Mouse (Mus musculus): Measurements from ENCODE around the gene Phrf1. TPM values are rescaled to one million over a fixed set of nuclear protein-coding genes. Genes with fewer than 3 reads are reported as not detected.
A peak's percentile ranks its signal among the peaks of the same experiment; 100 is the strongest.

The Phrf1 gene
- polyA plus RNA-seq, 1 experiment from 2014 or later = 67.1 TPM

- Histone ChIP-seq H3K9me3 (ENCODE audit: control insufficient read depth, low read length) (no peaks in the 10 kb centered on the region), H3K4me3 (ENCODE audit: low read depth, low read length) (no peak overlapping the region), H3K27me3 (ENCODE audit: control insufficient read depth, insufficient read depth, low read length) (0 out of 2 replicates have a peak, but pooled peaks cover 3% of the 10 kb centered on the region), H3K4me1 (replicated peaks; ENCODE audit: control insufficient read depth, insufficient read depth, low read length) (peaks cover 5% of the 10 kb centered on the region; the same call in 1 of the 2 replicates), H3K4me2 (replicated peaks; ENCODE audit: low read depth, low read length) (no peak overlapping the region), H3K27ac (ENCODE audit: low read depth, low read length) (no peak overlapping the region), H3K36me3 (ENCODE audit: control insufficient read depth, insufficient read depth, low read length) (no peaks in the 10 kb centered on the region), H3K9ac (ENCODE audit: low read depth, low read length) (no peak overlapping the region)
- no peak for ATAC-seq (ENCODE audit: low FRiP score)
- no peak for DNase-seq (ENCODE audit: low spot score)
- 81% methylated on average over 4 of the region's 4 CpGs for WGBS
Observed at GRCm38 (mm10) chr7:141282756-141283155, 54.2 kb downstream of the Phrf1 start.

GRCm38 (mm10) chr7:141288042-141288441, 59.5 kb downstream of the Phrf1 start:
- no peak for DNase-seq (ENCODE audit: low spot score)
- Histone ChIP-seq H3K27ac (ENCODE audit: low read depth, low read length) (no peak overlapping the region), H3K4me1 (replicated peaks; ENCODE audit: control insufficient read depth, insufficient read depth, low read length) (peaks cover 3% of the 10 kb centered on the region; the same call in 1 of the 2 replicates)

GRCm38 (mm10) chr7:141291921-141292582, 63.5 kb downstream of the Phrf1 start, which contains the start of gene Drd4:
TSS of gene Drd4 (plus strand) at chr7:141292006.
- H3K4me1 ChIP-seq (replicated peaks; ENCODE audit: control insufficient read depth, insufficient read depth, low read length) = peaks cover 7% of the 10 kb centered on the region
- H3K27ac ChIP-seq (ENCODE audit: low read depth, low read length) = no peak within 1 kb of the TSS
- peak within 1 kb of the TSS; percentile 77 for H3K4me2 ChIP-seq (replicated peaks; ENCODE audit: low read depth, low read length)
- peak within 1 kb of the TSS; percentile 37 for H3K4me3 ChIP-seq (ENCODE audit: low read depth, low read length)
- WGBS = 2% methylated on average over 45 of the region's 46 CpGs
- H3K36me3 ChIP-seq (ENCODE audit: control insufficient read depth, insufficient read depth, low read length) = no peaks in the 10 kb centered on the region
- peak; percentile 48; the same call in 1 of the 2 replicates for ATAC-seq (ENCODE audit: low FRiP score)
- H3K9ac ChIP-seq (ENCODE audit: low read depth, low read length) = peak within 1 kb of the TSS; percentile 67; the same call in 1 of the 2 replicates
- peaks cover 58% of the 10 kb centered on the region for H3K27me3 ChIP-seq (ENCODE audit: control insufficient read depth, insufficient read depth, low read length)
- no peaks in the 10 kb centered on the region for H3K9me3 ChIP-seq (ENCODE audit: control insufficient read depth, low read length)
- DNase-seq (ENCODE audit: low spot score) = peak; percentile 53

More at GRCm38 (mm10) chr7:141288042-141288441, 59.5 kb downstream of the Phrf1 start:
- Histone ChIP-seq H3K36me3 (ENCODE audit: control insufficient read depth, insufficient read depth, low read length) (no peaks in the 10 kb centered on the region), H3K4me2 (replicated peaks; ENCODE audit: low read depth, low read length) (no peak overlapping the region), H3K9me3 (ENCODE audit: control insufficient read depth, low read length) (no peaks in the 10 kb centered on the region), H3K9ac (ENCODE audit: low read depth, low read length) (no peak overlapping the region), H3K4me3 (ENCODE audit: low read depth, low read length) (no peak overlapping the region), H3K27me3 (ENCODE audit: control insufficient read depth, insufficient read depth, low read length) (peaks cover 30% of the 10 kb centered on the region)
- no peak for ATAC-seq (ENCODE audit: low FRiP score)
- WGBS = 82% methylated on average over 3 of the region's 3 CpGs

GRCm38 (mm10) chr7:141292583-141293388, 64.2 kb downstream of the Phrf1 start:
- DNase-seq (ENCODE audit: low spot score) (peak; percentile 31), ATAC-seq (ENCODE audit: low FRiP score) (no peak)
- H3K27me3 ChIP-seq (ENCODE audit: control insufficient read depth, insufficient read depth, low read length) = peaks cover 58% of the 10 kb centered on the region
- WGBS = 34% methylated on average over 15 of the region's 15 CpGs
- H3K9ac ChIP-seq (ENCODE audit: low read depth, low read length) = peak overlapping the region; percentile 67; the same call in 1 of the 2 replicates
- no peak overlapping the region for H3K27ac ChIP-seq (ENCODE audit: low read depth, low read length)
- H3K9me3 ChIP-seq (ENCODE audit: control insufficient read depth, low read length) = no peaks in the 10 kb centered on the region
- H3K36me3 ChIP-seq (ENCODE audit: control insufficient read depth, insufficient read depth, low read length) = no peaks in the 10 kb centered on the region
- peak overlapping the region; percentile 37 for H3K4me3 ChIP-seq (ENCODE audit: low read depth, low read length)
- peaks cover 7% of the 10 kb centered on the region for H3K4me1 ChIP-seq (replicated peaks; ENCODE audit: control insufficient read depth, insufficient read depth, low read length)
- H3K4me2 ChIP-seq (replicated peaks; ENCODE audit: low read depth, low read length) = peak overlapping the region; percentile 77

GRCm38 (mm10) chr7:141293852-141294471, 65.4 kb downstream of the Phrf1 start:
- Histone ChIP-seq H3K4me1 (replicated peaks; ENCODE audit: control insufficient read depth, insufficient read depth, low read length) (peaks cover 7% of the 10 kb centered on the region), H3K4me3 (ENCODE audit: low read depth, low read length) (peak overlapping the region; percentile 35), H3K9me3 (ENCODE audit: control insufficient read depth, low read length) (no peaks in the 10 kb centered on the region), H3K36me3 (ENCODE audit: control insufficient read depth, insufficient read depth, low read length) (0 out of 2 replicates have a peak, but pooled peaks cover 3% of the 10 kb centered on the region), H3K4me2 (replicated peaks; ENCODE audit: low read depth, low read length) (peak overlapping the region; percentile 65), H3K27me3 (ENCODE audit: control insufficient read depth, insufficient read depth, low read length) (peaks cover 58% of the 10 kb centered on the region), H3K9ac (ENCODE audit: low read depth, low read length) (0 out of 2 replicates have a peak overlapping the region, but pooled peaks have one; percentile 1), H3K27ac (ENCODE audit: low read depth, low read length) (no peak overlapping the region)
- peak; percentile 64 for DNase-seq (ENCODE audit: low spot score)
- WGBS = under 1% methylated on average over 52 of the region's 53 CpGs
- peak; percentile 43; the same call in 1 of the 2 replicates for ATAC-seq (ENCODE audit: low FRiP score)

GRCm38 (mm10) chr7:141294479-141294878, 65.9 kb downstream of the Phrf1 start:
- WGBS = 8% methylated on average over 22 of the region's 22 CpGs
- no peaks in the 10 kb centered on the region for H3K9me3 ChIP-seq (ENCODE audit: control insufficient read depth, low read length)
- DNase-seq (ENCODE audit: low spot score) = peak; percentile 37
- H3K36me3 ChIP-seq (ENCODE audit: control insufficient read depth, insufficient read depth, low read length) = 0 out of 2 replicates have a peak, but pooled peaks cover 3% of the 10 kb centered on the region
- peaks cover 7% of the 10 kb centered on the region for H3K4me1 ChIP-seq (replicated peaks; ENCODE audit: control insufficient read depth, insufficient read depth, low read length)
- peak overlapping the region; percentile 65 for H3K4me2 ChIP-seq (replicated peaks; ENCODE audit: low read depth, low read length)
- H3K27me3 ChIP-seq (ENCODE audit: control insufficient read depth, insufficient read depth, low read length) = peaks cover 58% of the 10 kb centered on the region
- H3K4me3 ChIP-seq (ENCODE audit: low read depth, low read length) = peak overlapping the region; percentile 35
- no peak overlapping the region for H3K9ac ChIP-seq (ENCODE audit: low read depth, low read length)
- peak; percentile 15; the same call in 1 of the 2 replicates for ATAC-seq (ENCODE audit: low FRiP score)
- no peak overlapping the region for H3K27ac ChIP-seq (ENCODE audit: low read depth, low read length)

GRCm38 (mm10) chr7:141297926-141298650, 69.5 kb downstream of the Phrf1 start:
- no peaks in the 10 kb centered on the region for H3K9me3 ChIP-seq (ENCODE audit: control insufficient read depth, low read length)
- DNase-seq (ENCODE audit: low spot score) = no peak
- 0 out of 2 replicates have a peak, but pooled peaks cover 3% of the 10 kb centered on the region for H3K36me3 ChIP-seq (ENCODE audit: control insufficient read depth, insufficient read depth, low read length)
- H3K4me1 ChIP-seq (replicated peaks; ENCODE audit: control insufficient read depth, insufficient read depth, low read length) = peaks cover 4% of the 10 kb centered on the region
- 88% methylated on average over 3 of the region's 3 CpGs for WGBS
- no peak for ATAC-seq (ENCODE audit: low FRiP score)
- no peak overlapping the region for H3K27ac ChIP-seq (ENCODE audit: low read depth, low read length)
- H3K9ac ChIP-seq (ENCODE audit: low read depth, low read length) = no peak overlapping the region
- no peak overlapping the region for H3K4me2 ChIP-seq (replicated peaks; ENCODE audit: low read depth, low read length)
- peaks cover 28% of the 10 kb centered on the region for H3K27me3 ChIP-seq (ENCODE audit: control insufficient read depth, insufficient read depth, low read length)
- H3K4me3 ChIP-seq (ENCODE audit: low read depth, low read length) = no peak overlapping the region

GRCm38 (mm10) chr7:141299175-141299574, 70.6 kb downstream of the Phrf1 start:
- no peak overlapping the region for H3K9ac ChIP-seq (ENCODE audit: low read depth, low read length)
- H3K36me3 ChIP-seq (ENCODE audit: control insufficient read depth, insufficient read depth, low read length) = 0 out of 2 replicates have a peak, but pooled peaks cover 3% of the 10 kb centered on the region
- no peak overlapping the region for H3K4me3 ChIP-seq (ENCODE audit: low read depth, low read length)
- H3K27me3 ChIP-seq (ENCODE audit: control insufficient read depth, insufficient read depth, low read length) = peaks cover 17% of the 10 kb centered on the region
- H3K9me3 ChIP-seq (ENCODE audit: control insufficient read depth, low read length) = no peaks in the 10 kb centered on the region
- no peak for ATAC-seq (ENCODE audit: low FRiP score)
- H3K4me2 ChIP-seq (replicated peaks; ENCODE audit: low read depth, low read length) = no peak overlapping the region
- H3K27ac ChIP-seq (ENCODE audit: low read depth, low read length) = no peak overlapping the region
- DNase-seq (ENCODE audit: low spot score) = no peak
- no peaks in the 10 kb centered on the region; the same call in 1 of the 2 replicates for H3K4me1 ChIP-seq (replicated peaks; ENCODE audit: control insufficient read depth, insufficient read depth, low read length)
- WGBS = 94% methylated on average over 8 of the region's 8 CpGs
